Mouse (Mus musculus) midbrain, embryonic 12.5 days (tissue): ENCODE measurements around the gene Arhgap20. TPM values are rescaled to one million over a fixed set of nuclear protein-coding genes. Genes with fewer than 3 reads are reported as not detected.

Experiments used
- ATAC-seq: fragments of 200-750 bp; cut with Nextera tagmentation; 2 replicates; pipeline ENCODE4 v1.8.0; 2017; ENCODE audit warnings: low read depth, moderate TSS enrichment, moderate library complexity; ENCODE audit not compliant: low FRiP score
- H3K27ac ChIP-seq: fragments of 300-500 bp; sonication (generic); replicated peaks from 2 replicates; pipeline ENCODE4 v1.5.1; 2016; ENCODE audit warnings: mild to moderate bottlenecking
- H3K27me3 ChIP-seq: fragments of 300-500 bp; sonication (generic); 2 replicates; pipeline ENCODE4 v1.6.1; 2016; ENCODE audit warnings: mild to moderate bottlenecking
- H3K36me3 ChIP-seq: fragments of 300-500 bp; sonication (generic); 2 replicates; pipeline ENCODE4 v1.6.1; 2016
- H3K4me1 ChIP-seq: fragments of 300-500 bp; sonication (generic); 2 replicates; pipeline ENCODE4 v1.6.1; 2016
- H3K4me2 ChIP-seq: fragments of 300-500 bp; sonication (generic); replicated peaks from 2 replicates; pipeline ENCODE4 v1.6.1; 2016; ENCODE audit warnings: mild to moderate bottlenecking, moderate library complexity
- H3K4me3 ChIP-seq: fragments of 300-500 bp; sonication (generic); 2 replicates; pipeline ENCODE4 v1.5.1; 2016; ENCODE audit warnings: mild to moderate bottlenecking
- H3K9ac ChIP-seq: fragments of 300-500 bp; sonication (generic); replicated peaks from 2 replicates; pipeline ENCODE4 v1.6.1; 2016; ENCODE audit warnings: mild to moderate bottlenecking, moderate library complexity
- H3K9me3 ChIP-seq: fragments of 300-500 bp; sonication (generic); 2 replicates; pipeline ENCODE4 v1.6.1; 2016; ENCODE audit warnings: mild to moderate bottlenecking
- WGBS: fragments of 180-500 bp; shearing (Covaris S2); methylation state at CpG from one replicate; pipeline ENCODE4 v1.1.7; 2016; 5-methylcytosine and 5-hydroxymethylcytosine counted together
- polyA plus RNA-seq: library from polyadenylated mRNA; unstranded; fragments of >200 nt; fragmentation: Nextera tagmentation; extraction: Ambion mirVana; gene quantifications from 2 replicates; pipeline ENCODE4 v1.2.1, GENCODE M21; 2016

The Arhgap20 gene
- polyA plus RNA-seq, 1 experiment from 2014 or later, result 13.8 TPM

DNA sequence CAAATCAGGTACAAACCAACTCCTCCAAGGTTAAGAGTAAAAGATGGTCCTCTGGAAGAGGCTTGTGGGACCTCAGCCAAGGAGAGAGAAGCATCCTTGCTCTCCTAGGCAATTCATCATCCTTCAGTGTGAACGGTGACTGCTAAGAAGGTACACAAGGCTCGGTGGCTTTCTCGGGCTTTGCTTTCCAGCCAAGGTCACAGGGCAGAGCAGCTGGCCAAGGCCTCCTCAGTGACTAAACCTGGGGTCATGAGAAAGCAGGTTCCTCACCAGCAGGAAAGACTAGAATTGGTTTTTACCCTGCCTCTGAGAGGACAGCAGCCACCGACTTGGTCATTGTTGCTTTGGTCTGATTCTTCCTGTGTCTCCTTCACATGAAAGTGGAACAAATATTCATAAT lies 116.7 kb downstream of the Arhgap20 start:
- 79% methylated on average over 4 of the region's 4 CpGs for WGBS

DNA sequence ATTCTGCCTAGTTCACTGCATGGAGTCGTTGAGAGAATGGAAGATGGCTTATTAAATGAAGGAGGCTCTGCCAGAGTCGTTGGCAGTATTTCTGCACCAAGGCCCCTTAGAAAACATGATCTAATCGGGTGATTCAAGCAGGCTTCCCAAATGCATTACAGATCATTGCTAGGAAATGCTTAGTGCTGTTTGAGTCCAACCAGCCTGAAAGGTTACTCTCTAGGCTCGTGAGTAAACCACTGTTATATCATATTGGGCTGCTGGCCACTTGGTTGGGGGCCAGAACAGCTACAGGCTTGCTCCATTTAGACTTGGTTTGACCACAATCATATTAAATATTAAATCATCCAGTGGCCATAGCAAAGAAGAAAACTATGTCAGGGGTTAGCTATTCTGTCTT lies 118.2 kb downstream of the Arhgap20 start:
- Histone ChIP-seq H3K9me3 (no peaks in the 10 kb centered on the region), H3K9ac (no peak overlapping the region), H3K4me3 (no peak overlapping the region), H3K36me3 (no peaks in the 10 kb centered on the region), H3K27ac (no peak overlapping the region), H3K4me2 (no peak overlapping the region), H3K4me1 (no peaks in the 10 kb centered on the region), H3K27me3 (no peaks in the 10 kb centered on the region)
- ATAC-seq, result no peak
- WGBS, result 82% methylated on average over 4 of the region's 4 CpGs

More for the DNA sequence above, 116.7 kb downstream of the Arhgap20 start:
- Histone ChIP-seq H3K4me3 (no peak overlapping the region), H3K27me3 (no peaks in the 10 kb centered on the region), H3K36me3 (no peaks in the 10 kb centered on the region), H3K9me3 (no peaks in the 10 kb centered on the region), H3K4me2 (no peak overlapping the region), H3K4me1 (no peaks in the 10 kb centered on the region), H3K27ac (no peak overlapping the region), H3K9ac (no peak overlapping the region)
- ATAC-seq, result no peak

- Histone ChIP-seq H3K27ac (no peak overlapping the region), H3K9me3 (no peaks in the 10 kb centered on the region), H3K4me2 (no peak overlapping the region), H3K4me3 (no peak overlapping the region), H3K36me3 (no peaks in the 10 kb centered on the region), H3K4me1 (no peaks in the 10 kb centered on the region), H3K27me3 (no peaks in the 10 kb centered on the region), H3K9ac (no peak overlapping the region)
- 95% methylated on average over 1 of the region's 1 CpGs for WGBS
- no peak for ATAC-seq
Measured at GRCm38 (mm10) chr9:51892921-51893320, 127.8 kb downstream of the Arhgap20 start.

Other genes with a start within 250 kb of the Arhgap20 start
- gene Fdx1, start 198.2 kb downstream of the Arhgap20 start, polyA plus RNA-seq, result 44.4 and 55.5 TPM in 2 replicates